Mouse (Mus musculus) macrophage (primary cell): ENCODE data around the gene Omt2a. TPM values are rescaled to one million over a fixed set of nuclear protein-coding genes. Genes with fewer than 3 reads are reported as not detected.
"Not testable (repeated sequence)": the region's sequence is repeated elsewhere in the genome, so short reads cannot be mapped to it uniquely, and the experiment has no call there.

Experiments
- H3K27ac ChIP-seq: fragments of 350-480 bp; formaldehyde crosslinking; 2 replicates; pipeline ENCODE4 v1.9.0; 2021
- H3K36me3 ChIP-seq: fragments of 350-480 bp; formaldehyde crosslinking; 2 replicates; pipeline ENCODE4 v1.9.0; 2021; ENCODE audit errors: inconsistent target
- H3K4me3 ChIP-seq: fragments of 350-480 bp; formaldehyde crosslinking; 2 replicates; pipeline ENCODE4 v1.9.0; 2021; ENCODE audit errors: inconsistent target
- H3K79me2 ChIP-seq: fragments of 350-480 bp; formaldehyde crosslinking; 2 replicates; pipeline ENCODE4 v1.9.0; 2021; ENCODE audit errors: inconsistent target
- WGBS: methylation state at CpG from one replicate; pipeline ENCODE4 v1.1.7; 2026; ENCODE audit warnings: inconsistent platforms; ENCODE audit not compliant: missing documents; 5-methylcytosine and 5-hydroxymethylcytosine counted together
- polyA plus RNA-seq: library from polyadenylated mRNA; stranded (reverse); fragments of 250-400 nt; gene quantifications from 3 replicates; pipeline ENCODE4 v1.2.4, GENCODE M21; 2018; ENCODE audit warnings: inconsistent platforms

The Omt2a gene
- polyA plus RNA-seq, 1 experiment from 2014 or later = not detected

GRCm38 (mm10) chr9:78342494-78342893, 27.9 kb upstream of the Omt2a start:
- WGBS = 100% methylated on average over 3 of the region's 4 CpGs
- not testable (repeated sequence) for H3K27ac ChIP-seq, H3K36me3 ChIP-seq, H3K79me2 ChIP-seq, H3K4me3 ChIP-seq

DNA sequence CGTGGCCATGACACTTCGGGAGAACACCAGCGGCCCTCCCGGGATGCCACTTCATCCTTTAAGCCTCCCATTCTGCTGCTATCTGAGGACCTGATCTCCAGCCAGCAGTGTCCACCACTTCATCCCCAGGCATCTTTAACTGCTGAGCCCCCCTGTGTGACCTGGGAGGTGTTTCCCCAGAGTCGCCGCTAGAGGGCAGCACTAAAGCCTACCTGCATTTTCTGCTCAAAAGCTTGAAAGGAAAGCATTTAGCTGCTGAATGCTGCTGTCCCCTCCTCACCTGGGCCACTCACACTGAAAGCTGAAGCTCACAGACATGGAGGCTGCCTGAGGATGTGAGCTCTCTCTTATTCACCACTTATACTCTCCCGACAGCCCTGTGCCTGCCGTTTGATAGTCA, 25.7 kb upstream of the Omt2a start:
- H3K27ac ChIP-seq, H3K36me3 ChIP-seq, H3K79me2 ChIP-seq, H3K4me3 ChIP-seq: not testable (repeated sequence)
- 26% methylated on average over 8 of the region's 8 CpGs for WGBS

DNA sequence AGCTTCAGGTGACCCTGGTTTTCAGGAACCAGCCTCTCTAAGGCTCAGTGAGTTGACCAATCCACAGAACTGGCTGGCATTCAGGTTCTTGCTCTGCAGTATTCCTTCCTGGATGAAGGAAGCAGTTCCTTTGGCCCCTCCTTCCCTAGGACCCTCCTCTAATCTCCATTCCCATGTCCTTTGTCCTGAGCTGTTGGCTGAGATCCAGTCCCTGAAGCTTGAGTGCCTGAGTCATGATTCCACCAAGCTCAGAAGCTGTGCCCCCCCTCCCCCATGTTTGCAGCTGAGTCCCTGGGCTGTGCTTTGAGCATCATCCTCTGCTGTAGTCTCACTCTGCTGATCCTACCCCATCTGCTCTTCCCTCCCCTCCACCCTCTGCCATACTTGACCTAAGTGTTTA, 22.5 kb upstream of the Omt2a start:
- H3K27ac ChIP-seq, H3K4me3 ChIP-seq, H3K36me3 ChIP-seq, H3K79me2 ChIP-seq: not testable (repeated sequence)

GRCm38 (mm10) chr9:78327289-78327688, 12.7 kb upstream of the Omt2a start, which contains the start of gene Omt2b:
Gene Omt2b, plus strand, starts transcription at chr9:78327589.
- not testable (repeated sequence) for H3K36me3 ChIP-seq, H3K4me3 ChIP-seq, H3K79me2 ChIP-seq, H3K27ac ChIP-seq
- WGBS = no CpG with 5 or more reads among the region's 1 CpGs

GRCm38 (mm10) chr9:78319499-78319898, 4.9 kb upstream of the Omt2a start:
- Histone ChIP-seq H3K36me3 (no peaks in the 10 kb centered on the region), H3K4me3 (no peak overlapping the region), H3K79me2 (no peaks in the 10 kb centered on the region), H3K27ac (no peak overlapping the region)
- 0% methylated on average over 1 of the region's 1 CpGs for WGBS

- not testable (repeated sequence) for H3K4me3 ChIP-seq, H3K36me3 ChIP-seq, H3K27ac ChIP-seq, H3K79me2 ChIP-seq
- WGBS = 11% methylated on average over 1 of the region's 3 CpGs
Observed at GRCm38 (mm10) chr9:78308122-78308521, 6.5 kb downstream of the Omt2a start.

DNA sequence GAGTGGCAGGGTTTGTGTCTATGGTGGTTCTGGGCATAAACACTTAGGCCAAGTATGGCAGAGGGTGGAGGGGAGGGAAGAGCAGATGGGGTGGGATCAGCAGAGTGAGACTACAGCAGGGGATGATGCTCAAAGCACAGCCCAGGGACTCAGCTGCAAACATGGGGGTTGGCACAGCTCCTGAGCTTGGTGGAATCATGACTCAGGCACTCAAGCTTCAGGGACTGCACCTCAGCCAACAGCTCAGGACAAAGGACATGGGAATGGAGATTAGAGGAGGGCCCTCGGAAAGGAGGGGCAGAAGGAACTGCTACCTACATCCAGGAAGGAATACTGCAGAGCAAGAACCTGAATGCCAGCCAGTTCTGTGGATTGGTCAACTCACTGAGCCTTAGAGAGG, 15.5 kb downstream of the Omt2a start:
- H3K4me3 ChIP-seq, H3K79me2 ChIP-seq, H3K36me3 ChIP-seq, H3K27ac ChIP-seq: not testable (repeated sequence)
- WGBS = 90% methylated on average over 1 of the region's 1 CpGs

GRCm38 (mm10) chr9:78298232-78298631, 16.4 kb downstream of the Omt2a start:
- Histone ChIP-seq H3K36me3 (no peaks in the 10 kb centered on the region), H3K4me3 (no peak overlapping the region), H3K27ac (no peak overlapping the region), H3K79me2 (no peaks in the 10 kb centered on the region)
- WGBS = 100% methylated on average over 1 of the region's 1 CpGs

GRCm38 (mm10) chr9:78296089-78296488, 18.5 kb downstream of the Omt2a start:
- not testable (repeated sequence) for H3K27ac ChIP-seq, H3K36me3 ChIP-seq, H3K4me3 ChIP-seq, H3K79me2 ChIP-seq
- WGBS = 17% methylated on average over 6 of the region's 6 CpGs

GRCm38 (mm10) chr9:78294781-78295180, 19.8 kb downstream of the Omt2a start:
- H3K27ac ChIP-seq, H3K79me2 ChIP-seq, H3K4me3 ChIP-seq, H3K36me3 ChIP-seq: not testable (repeated sequence)
- WGBS = 88% methylated on average over 2 of the region's 7 CpGs

DNA sequence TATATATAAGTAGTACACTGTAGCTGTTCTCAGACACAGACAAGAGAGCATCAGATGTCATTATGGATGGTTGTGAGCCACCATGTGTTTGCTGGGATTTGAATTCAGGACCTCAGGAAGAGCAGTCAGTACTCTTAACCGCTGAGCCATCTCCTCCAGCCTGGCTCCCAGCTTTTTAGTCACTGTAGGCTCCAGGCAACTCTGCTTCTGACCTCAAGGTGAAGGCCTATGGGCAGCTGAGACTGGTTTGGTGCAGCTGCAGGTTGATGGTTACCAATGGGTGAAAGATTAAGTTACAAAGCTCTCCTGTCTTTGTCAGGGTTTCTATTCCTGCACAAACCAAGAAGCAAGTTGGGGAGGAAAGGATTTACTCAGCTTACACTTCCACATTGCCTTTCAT, 20.9 kb downstream of the Omt2a start:
- H3K36me3 ChIP-seq, H3K79me2 ChIP-seq, H3K27ac ChIP-seq, H3K4me3 ChIP-seq: not testable (repeated sequence)
- no CpG with 5 or more reads among the region's 1 CpGs for WGBS

DNA sequence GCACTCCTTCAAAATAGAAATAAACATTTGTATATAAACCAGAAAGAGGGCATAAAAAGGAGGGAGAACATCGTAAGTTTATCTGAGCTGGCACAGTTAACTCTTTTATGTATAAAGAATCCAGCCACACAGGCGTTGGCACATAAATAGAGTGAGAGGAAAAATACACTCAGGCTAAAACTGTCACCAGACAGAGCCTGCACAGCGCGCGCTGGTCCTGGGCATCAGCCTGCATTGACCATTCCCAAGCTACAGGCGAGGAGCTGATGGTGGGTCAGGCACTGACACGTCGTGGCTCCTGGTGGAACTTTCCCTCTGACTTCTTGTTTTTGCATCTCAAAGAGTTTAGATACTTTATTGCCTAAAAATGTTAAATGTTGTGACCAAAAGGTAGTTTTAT, 22.1 kb downstream of the Omt2a start:
- not testable (repeated sequence) for H3K27ac ChIP-seq, H3K79me2 ChIP-seq, H3K4me3 ChIP-seq, H3K36me3 ChIP-seq
- no CpG with 5 or more reads among the region's 8 CpGs for WGBS

DNA sequence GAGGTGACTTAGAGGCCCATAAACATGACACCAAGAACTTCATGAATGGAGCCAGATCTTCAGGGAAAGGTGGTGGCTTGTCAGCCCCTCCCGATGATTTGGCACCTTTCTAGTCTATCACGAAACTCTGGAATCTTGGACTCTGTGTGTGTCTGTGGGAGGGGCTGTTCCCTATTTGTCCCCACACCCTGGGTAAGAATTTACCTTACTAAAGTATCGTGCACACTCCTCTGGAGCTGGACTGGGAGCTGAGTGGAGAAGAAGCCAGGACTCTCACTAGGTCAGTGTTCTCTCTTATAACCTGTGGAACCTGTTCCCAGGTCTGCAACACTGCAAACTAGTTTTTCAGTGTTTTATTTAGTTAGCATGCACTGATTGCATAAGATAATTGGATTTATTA, 24.9 kb downstream of the Omt2a start, which contains the start of gene Gm10639:
TSS of gene Gm10639 (plus strand) at position 201 of the 400 bp plus-strand sequence.
- H3K4me3 ChIP-seq, H3K27ac ChIP-seq, H3K36me3 ChIP-seq, H3K79me2 ChIP-seq: not testable (repeated sequence)
- 93% methylated on average over 2 of the region's 3 CpGs for WGBS

DNA sequence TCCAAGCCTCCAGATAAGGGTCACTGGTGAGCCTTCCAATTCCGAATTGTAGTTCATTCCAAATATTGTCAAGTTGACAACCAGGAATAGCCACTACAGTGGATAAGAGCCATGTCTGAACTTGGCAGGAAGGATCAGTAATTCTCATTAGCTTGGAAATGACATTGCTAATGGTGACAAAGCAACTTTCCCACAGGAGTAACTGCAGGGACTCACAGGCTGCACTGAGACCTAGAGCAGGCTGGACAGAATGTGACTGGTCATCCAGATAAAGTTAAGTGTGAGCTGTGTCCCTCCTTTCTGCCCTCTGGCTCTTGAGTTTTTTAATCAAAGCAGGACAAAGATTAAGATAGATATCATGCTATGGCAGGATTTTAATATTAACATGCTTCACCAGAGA, 25.5 kb downstream of the Omt2a start:
- not testable (repeated sequence) for H3K79me2 ChIP-seq, H3K36me3 ChIP-seq, H3K27ac ChIP-seq, H3K4me3 ChIP-seq
- WGBS = no CpG with 5 or more reads among the region's 1 CpGs

DNA sequence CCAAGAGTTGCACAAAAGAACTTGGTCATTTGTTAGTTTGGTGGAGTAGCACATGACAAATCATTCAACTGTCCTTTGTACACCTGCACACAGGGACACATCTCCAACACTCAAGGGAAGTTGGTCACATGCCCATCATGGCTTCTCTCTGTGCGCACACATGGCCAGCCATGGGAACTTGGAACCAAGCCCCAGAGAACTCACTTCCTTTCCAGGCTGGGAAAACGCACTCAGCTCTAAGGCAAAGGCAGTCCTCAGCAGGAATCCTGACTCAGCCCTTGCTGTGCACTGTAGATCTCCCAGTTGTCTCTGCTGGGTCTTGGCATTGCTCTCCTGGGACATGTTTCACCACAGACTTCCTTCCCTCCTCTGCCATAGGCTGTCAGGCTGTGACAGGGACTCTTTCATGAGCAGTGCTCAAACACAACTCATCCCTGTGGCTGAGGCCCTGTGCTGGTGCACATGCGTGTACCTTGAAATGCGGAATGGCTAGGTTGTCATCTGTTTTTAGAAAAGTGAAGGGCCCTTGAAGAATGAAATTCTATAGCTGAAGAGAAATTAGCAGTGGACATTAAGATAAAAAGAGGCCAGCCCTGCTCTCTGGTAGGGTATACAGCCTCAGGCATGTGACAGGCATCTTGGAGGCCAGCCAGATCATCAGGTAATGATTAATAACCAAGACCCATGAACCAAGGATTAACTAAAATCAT, 32.4 kb downstream of the Omt2a start:
- not testable (repeated sequence) for H3K36me3 ChIP-seq, H3K4me3 ChIP-seq, H3K79me2 ChIP-seq, H3K27ac ChIP-seq
- WGBS = 81% methylated on average over 4 of the region's 4 CpGs

DNA sequence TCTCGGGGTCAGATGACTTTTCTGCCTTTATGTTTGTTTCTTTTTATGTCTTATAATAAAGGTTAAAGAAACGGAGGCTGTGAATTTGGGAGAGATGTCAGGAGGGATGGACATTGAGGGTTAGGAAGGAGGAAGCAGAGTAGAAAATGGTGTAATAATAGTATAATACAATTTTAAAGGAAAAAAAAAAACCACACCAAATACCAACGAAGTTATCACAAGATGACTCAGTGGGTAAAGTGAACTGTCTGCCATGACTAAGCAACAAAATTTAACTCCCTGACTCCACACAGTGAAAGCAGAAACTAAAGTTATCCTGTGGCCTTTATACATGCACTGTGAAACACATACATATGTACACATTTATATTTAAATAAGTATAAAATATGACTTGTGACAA, 43.7 kb downstream of the Omt2a start:
- WGBS = 50% methylated on average over 2 of the region's 3 CpGs
- not testable (repeated sequence) for H3K36me3 ChIP-seq, H3K27ac ChIP-seq, H3K79me2 ChIP-seq, H3K4me3 ChIP-seq
